Mouse (Mus musculus) CH12.LX (cell line): ENCODE data around the gene Gm9268.

Experiments used
- CTCF ChIP-seq, 2 experiments: IDR thresholded peaks in 1 of 2; conservative IDR thresholded peaks in 1 of 2; 2 replicates each; pipeline ENCODE4 v1.5.1; 2011 to 2012; ENCODE audit warnings: low read depth in 2 of 2, low read length in 2 of 2, improper control_type of control experiment in 1 of 2, inconsistent platforms in 1 of 2, mild to moderate bottlenecking in 1 of 2, moderate library complexity in 1 of 2
- E2F4 ChIP-seq: IDR thresholded peaks from 2 replicates; pipeline ENCODE4 v1.6.1; 2011; ENCODE audit warnings: low read depth, low read length, improper control_type of control experiment; ENCODE audit not compliant: insufficient replicate concordance
- ELF1 ChIP-seq: IDR thresholded peaks from 2 replicates; pipeline ENCODE4 v1.6.1; 2014; ENCODE audit warnings: low read depth, mild to moderate bottlenecking, inconsistent platforms, low read length, improper control_type of control experiment
- POLR2A ChIP-seq: IDR thresholded peaks from 2 replicates; pipeline ENCODE4 v1.6.1; 2011; ENCODE audit warnings: low read depth, mild to moderate bottlenecking, improper control_type of control experiment, low read length
- SIN3A ChIP-seq: IDR thresholded peaks from 2 replicates; pipeline ENCODE4 v1.6.1; 2012; ENCODE audit warnings: low read length, improper control_type of control experiment, inconsistent platforms
- SMC3 ChIP-seq: IDR thresholded peaks from 2 replicates; pipeline ENCODE4 v1.6.1; 2011; ENCODE audit warnings: low read depth, low read length, improper control_type of control experiment
- USF1 ChIP-seq: IDR thresholded peaks from 2 replicates; pipeline ENCODE4 v1.6.1; 2014; ENCODE audit warnings: low read depth, mild to moderate bottlenecking, inconsistent platforms, low read length, improper control_type of control experiment
- USF2 ChIP-seq: conservative IDR thresholded peaks from 2 replicates; pipeline ENCODE4 v1.6.1; 2011; ENCODE audit warnings: low read depth, low read length, improper control_type of control experiment
- ZC3H11A ChIP-seq: IDR thresholded peaks from 2 replicates; pipeline ENCODE4 v1.6.1; 2012; ENCODE audit warnings: low read depth, mild to moderate bottlenecking, inconsistent platforms, low read length, improper control_type of control experiment

GRCm38 (mm10) chr7:42980098-42980497 is 38.5 kb upstream of the Gm9268 start:
- no peak for TF ChIP-seq CTCF (conservative IDR thresholded peaks at IDR 0.05 in 1 of 2, IDR thresholded peaks at IDR 0.05 in 1 of 2; ENCODE audit: low read depth in 2 of 2, low read length in 2 of 2)
- TF ChIP-seq POLR2A = no peak
- TF ChIP-seq USF2 = no peak
- no peak for TF ChIP-seq E2F4
- TF ChIP-seq SMC3 = no peak
- TF ChIP-seq ELF1 = no peak
- TF ChIP-seq ZC3H11A = no peak
- TF ChIP-seq USF1 = no peak
- TF ChIP-seq SIN3A = no peak
